Mouse (Mus musculus): Measurements from ENCODE around the gene Dhrs3. TPM values are rescaled to one million over a fixed set of nuclear protein-coding genes. Genes with fewer than 3 reads are reported as not detected.
A peak's percentile ranks its signal among the peaks of the same experiment; 100 is the strongest.

The Dhrs3 gene
- polyA plus RNA-seq, 1 experiment from 2014 or later = 51.8 TPM

DNA sequence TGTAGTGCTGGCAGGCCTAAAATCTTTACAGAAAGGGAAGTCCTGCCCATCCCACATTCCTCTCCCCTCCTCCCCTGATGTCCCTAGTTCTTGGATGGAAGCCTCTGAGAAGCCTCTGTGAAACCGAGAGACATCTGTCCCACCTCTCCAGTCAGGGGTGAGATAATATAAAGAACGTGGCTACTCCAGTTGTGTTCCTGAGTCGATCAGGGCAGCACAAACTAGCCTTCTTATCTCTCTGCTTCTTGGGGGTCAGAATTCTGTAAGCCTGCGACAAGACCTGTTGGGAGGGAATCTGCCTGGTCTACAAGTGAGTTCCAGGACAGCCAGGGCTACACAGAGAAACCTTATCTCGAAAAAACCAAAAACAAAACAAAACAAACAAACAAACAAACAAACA is 50.6 kb downstream of the Dhrs3 start:
- Histone ChIP-seq H3K27me3 (replicated peaks; ENCODE audit: control insufficient read depth, insufficient read depth, low read length) (no peaks in the 10 kb centered on the region), H3K9me3 (ENCODE audit: control insufficient read depth, low read length) (no peaks in the 10 kb centered on the region), H3K27ac (ENCODE audit: low read depth, low read length) (no peak overlapping the region), H3K4me2 (ENCODE audit: low read length) (no peak overlapping the region), H3K4me1 (ENCODE audit: control insufficient read depth, insufficient read depth, low read depth, low read length) (no peaks in the 10 kb centered on the region), H3K9ac (ENCODE audit: low read depth, low read length) (no peak overlapping the region), H3K4me3 (ENCODE audit: low read length) (no peak overlapping the region), H3K36me3 (ENCODE audit: control insufficient read depth, insufficient read depth, low read length) (no peaks in the 10 kb centered on the region)
- 87% methylated on average over 5 of the region's 5 CpGs for WGBS
- no peak for ATAC-seq

DNA sequence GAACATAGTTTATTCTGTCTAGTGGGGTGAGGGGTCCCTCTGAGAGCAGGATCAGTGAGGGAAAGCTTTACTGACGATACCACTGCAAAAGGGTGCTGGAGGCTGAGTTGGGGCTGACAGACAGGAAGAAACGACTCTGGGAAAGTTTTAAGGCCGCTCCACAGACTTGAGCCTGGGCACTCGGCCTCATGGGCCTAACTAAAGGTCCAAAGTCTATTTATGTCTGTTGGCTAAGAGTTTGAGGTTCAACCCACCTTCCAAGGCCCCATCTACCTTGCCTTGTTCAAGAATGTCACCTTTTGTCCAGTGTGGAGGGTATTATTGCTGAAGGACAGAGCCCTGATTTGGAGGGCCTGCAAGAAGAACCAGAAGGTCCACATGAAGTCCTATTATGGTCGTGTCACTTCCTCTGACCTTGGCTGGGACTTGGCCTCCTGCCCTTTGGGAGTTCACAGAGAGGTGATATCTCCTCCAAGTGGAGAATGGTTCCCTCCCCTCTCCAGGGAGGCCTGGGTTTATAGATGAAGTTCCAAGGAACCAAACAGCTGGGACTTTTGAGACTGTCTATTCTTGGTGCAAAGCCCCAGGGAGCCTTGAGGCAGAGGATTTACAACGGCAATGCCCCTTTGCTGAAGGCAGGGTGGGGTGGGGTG is 55.2 kb downstream of the Dhrs3 start:
- Histone ChIP-seq H3K36me3 (ENCODE audit: control insufficient read depth, insufficient read depth, low read length) (no peaks in the 10 kb centered on the region), H3K4me1 (ENCODE audit: control insufficient read depth, insufficient read depth, low read depth, low read length) (no peaks in the 10 kb centered on the region; the same call in 1 of the 2 replicates), H3K27me3 (replicated peaks; ENCODE audit: control insufficient read depth, insufficient read depth, low read length) (no peaks in the 10 kb centered on the region), H3K4me3 (ENCODE audit: low read length) (no peak overlapping the region), H3K27ac (ENCODE audit: low read depth, low read length) (no peak overlapping the region), H3K9ac (ENCODE audit: low read depth, low read length) (no peak overlapping the region), H3K4me2 (ENCODE audit: low read length) (no peak overlapping the region), H3K9me3 (ENCODE audit: control insufficient read depth, low read length) (no peaks in the 10 kb centered on the region)
- no peak for ATAC-seq
- 70% methylated on average over 6 of the region's 6 CpGs for WGBS

DNA sequence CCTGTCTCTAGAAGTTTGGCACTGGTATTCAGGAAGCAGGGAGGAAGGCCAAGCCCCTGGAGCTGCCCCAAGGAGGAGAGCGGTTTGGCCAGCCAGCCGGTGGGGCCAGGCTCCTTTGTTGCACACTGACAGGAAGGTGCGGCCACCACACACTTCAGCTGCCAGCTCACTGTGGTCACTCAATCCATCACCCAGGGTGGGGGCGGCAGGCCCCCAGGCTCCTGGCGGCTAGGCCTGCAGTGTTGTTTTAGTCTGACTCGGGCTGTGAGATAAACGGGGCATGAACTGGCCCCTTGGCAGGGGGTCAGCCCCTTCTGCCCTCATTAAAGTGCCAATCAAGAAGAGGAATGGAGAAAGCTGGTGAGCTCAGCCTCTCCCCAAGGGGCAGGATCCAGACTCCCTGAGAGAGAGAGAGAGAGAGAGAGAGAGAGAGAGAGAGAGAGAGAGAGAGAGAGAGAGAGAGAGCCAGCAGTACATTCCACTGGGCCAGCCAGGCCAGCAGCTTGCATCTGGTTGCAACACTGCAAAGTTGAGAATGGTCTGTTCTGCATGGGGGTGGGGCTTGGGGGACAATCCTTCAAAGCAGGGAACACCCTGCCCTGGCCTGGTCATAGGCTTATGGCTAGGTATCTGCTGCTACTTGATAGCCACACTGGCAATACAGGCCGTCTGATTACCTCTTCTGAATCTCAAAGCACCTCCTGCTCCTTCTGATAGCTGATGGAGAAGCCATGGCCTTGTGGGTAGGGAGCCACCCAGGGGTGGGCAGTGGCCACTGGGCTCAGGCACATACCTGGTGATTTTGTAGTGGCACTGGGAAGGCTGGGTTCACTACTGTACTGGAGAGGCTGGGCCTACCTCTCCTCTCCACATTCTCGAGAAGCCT is 57.1 kb downstream of the Dhrs3 start:
- ATAC-seq = peak; percentile 92
- WGBS = 17% methylated on average over 9 of the region's 9 CpGs
- Histone ChIP-seq H3K9ac (ENCODE audit: low read depth, low read length) (no peak overlapping the region), H3K27ac (ENCODE audit: low read depth, low read length) (0 out of 2 replicates have a peak overlapping the region, but pooled peaks have one; percentile 33), H3K27me3 (replicated peaks; ENCODE audit: control insufficient read depth, insufficient read depth, low read length) (no peaks in the 10 kb centered on the region), H3K9me3 (ENCODE audit: control insufficient read depth, low read length) (no peaks in the 10 kb centered on the region), H3K36me3 (ENCODE audit: control insufficient read depth, insufficient read depth, low read length) (no peaks in the 10 kb centered on the region), H3K4me1 (ENCODE audit: control insufficient read depth, insufficient read depth, low read depth, low read length) (no peaks in the 10 kb centered on the region; the same call in 1 of the 2 replicates), H3K4me3 (ENCODE audit: low read length) (no peak overlapping the region), H3K4me2 (ENCODE audit: low read length) (no peak overlapping the region)

DNA sequence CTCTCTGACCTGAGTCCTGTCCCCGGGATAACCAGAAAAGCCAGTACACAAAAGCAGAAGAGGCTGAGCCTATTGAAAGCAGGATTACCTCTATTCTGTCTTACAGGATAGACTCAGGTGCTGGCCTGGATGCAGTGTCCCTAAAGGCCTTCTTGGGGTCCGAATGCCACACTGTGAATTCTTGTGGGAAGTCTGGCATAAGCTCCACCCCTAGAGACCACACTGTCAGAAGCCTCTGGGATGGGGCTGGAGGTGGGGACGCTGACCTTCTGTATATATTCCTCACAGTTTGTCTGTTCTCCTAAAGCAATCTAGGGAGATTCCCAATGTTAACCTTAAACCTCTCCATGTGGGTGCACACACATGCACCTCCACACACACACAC is 57.7 kb downstream of the Dhrs3 start:
- ATAC-seq = no peak
- Histone ChIP-seq H3K4me1 (ENCODE audit: control insufficient read depth, insufficient read depth, low read depth, low read length) (no peaks in the 10 kb centered on the region; the same call in 1 of the 2 replicates), H3K9me3 (ENCODE audit: control insufficient read depth, low read length) (no peaks in the 10 kb centered on the region), H3K27ac (ENCODE audit: low read depth, low read length) (no peak overlapping the region), H3K4me2 (ENCODE audit: low read length) (no peak overlapping the region), H3K27me3 (replicated peaks; ENCODE audit: control insufficient read depth, insufficient read depth, low read length) (no peaks in the 10 kb centered on the region), H3K4me3 (ENCODE audit: low read length) (no peak overlapping the region), H3K36me3 (ENCODE audit: control insufficient read depth, insufficient read depth, low read length) (no peaks in the 10 kb centered on the region), H3K9ac (ENCODE audit: low read depth, low read length) (no peak overlapping the region)
- 68% methylated on average over 3 of the region's 3 CpGs for WGBS

DNA sequence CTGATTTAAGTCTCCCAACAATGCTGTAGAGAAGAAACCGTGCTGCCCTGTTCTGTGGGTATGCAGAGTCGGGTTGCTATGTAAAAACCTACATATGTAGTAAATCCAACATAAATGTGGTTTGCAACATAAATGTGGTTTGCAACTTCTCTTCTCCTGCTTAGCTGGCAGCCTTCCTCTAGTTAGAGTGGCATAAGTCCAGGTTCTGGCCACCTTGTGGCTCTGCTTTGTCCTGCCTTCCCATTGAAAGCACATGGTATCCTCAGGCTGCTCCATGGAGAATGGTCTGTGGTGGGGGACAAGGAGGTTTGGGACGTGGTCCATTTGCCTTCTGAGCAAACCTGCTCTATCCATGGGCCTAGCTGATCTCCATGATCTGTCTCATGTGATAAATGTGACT is 58.3 kb downstream of the Dhrs3 start:
- no peaks in the 10 kb centered on the region for H3K27me3 ChIP-seq (replicated peaks; ENCODE audit: control insufficient read depth, insufficient read depth, low read length)
- no peaks in the 10 kb centered on the region for H3K36me3 ChIP-seq (ENCODE audit: control insufficient read depth, insufficient read depth, low read length)
- H3K4me1 ChIP-seq (ENCODE audit: control insufficient read depth, insufficient read depth, low read depth, low read length) = no peaks in the 10 kb centered on the region; the same call in 1 of the 2 replicates
- no peak overlapping the region for H3K9ac ChIP-seq (ENCODE audit: low read depth, low read length)
- H3K4me2 ChIP-seq (ENCODE audit: low read length) = no peak overlapping the region
- H3K9me3 ChIP-seq (ENCODE audit: control insufficient read depth, low read length) = no peaks in the 10 kb centered on the region
- no peak overlapping the region for H3K4me3 ChIP-seq (ENCODE audit: low read length)
- no peak for ATAC-seq
- WGBS = 90% methylated on average over 3 of the region's 3 CpGs
- no peak overlapping the region for H3K27ac ChIP-seq (ENCODE audit: low read depth, low read length)

DNA sequence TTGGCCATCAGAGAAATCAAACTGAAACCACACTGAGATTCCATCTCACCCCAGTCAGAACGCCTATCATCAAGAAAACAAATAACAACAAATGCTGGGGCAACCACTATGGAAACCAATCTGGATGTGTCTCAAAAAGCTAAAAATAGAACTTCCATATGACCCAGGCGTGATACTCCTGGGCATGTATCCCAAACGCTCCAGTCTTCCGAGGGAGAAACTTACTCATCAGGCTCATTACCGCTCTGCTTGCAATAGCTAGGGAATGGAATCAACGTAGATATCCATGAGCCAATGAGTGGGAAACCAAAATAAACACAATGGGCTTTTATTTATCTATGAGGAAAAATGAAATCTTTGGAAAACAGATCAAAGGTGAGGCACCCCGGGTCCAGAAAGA is 59.2 kb downstream of the Dhrs3 start:
- 80% methylated on average over 7 of the region's 7 CpGs for WGBS
- H3K4me3 ChIP-seq (ENCODE audit: low read length) = no peak overlapping the region
- H3K36me3 ChIP-seq (ENCODE audit: control insufficient read depth, insufficient read depth, low read length) = no peaks in the 10 kb centered on the region
- no peaks in the 10 kb centered on the region for H3K27me3 ChIP-seq (replicated peaks; ENCODE audit: control insufficient read depth, insufficient read depth, low read length)
- no peak for ATAC-seq
- H3K4me1 ChIP-seq (ENCODE audit: control insufficient read depth, insufficient read depth, low read depth, low read length) = no peaks in the 10 kb centered on the region; the same call in 1 of the 2 replicates
- no peak overlapping the region for H3K27ac ChIP-seq (ENCODE audit: low read depth, low read length)
- no peaks in the 10 kb centered on the region for H3K9me3 ChIP-seq (ENCODE audit: control insufficient read depth, low read length)
- H3K4me2 ChIP-seq (ENCODE audit: low read length) = no peak overlapping the region
- H3K9ac ChIP-seq (ENCODE audit: low read depth, low read length) = no peak overlapping the region

DNA sequence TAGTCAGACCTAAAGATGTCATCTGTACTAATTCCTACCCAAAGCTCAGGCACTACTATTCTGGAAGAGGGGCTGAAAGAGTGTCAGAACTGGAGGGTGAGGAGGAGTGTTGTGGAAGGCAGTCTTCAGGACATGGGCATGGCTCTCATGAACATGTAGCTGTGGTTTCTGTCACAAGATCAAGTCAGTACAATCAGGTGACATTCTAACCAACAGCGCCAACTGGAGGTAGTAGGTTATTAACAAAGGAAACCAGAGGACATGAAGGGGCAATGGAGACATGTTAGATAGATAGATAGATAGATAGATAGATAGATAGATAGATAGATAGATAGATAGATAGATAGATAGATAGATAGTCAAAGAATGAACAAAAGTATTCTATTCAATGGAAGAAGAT is 60.8 kb downstream of the Dhrs3 start:
- Histone ChIP-seq H3K4me1 (ENCODE audit: control insufficient read depth, insufficient read depth, low read depth, low read length) (no peaks in the 10 kb centered on the region; the same call in 1 of the 2 replicates), H3K27ac (ENCODE audit: low read depth, low read length) (no peak overlapping the region), H3K4me3 (ENCODE audit: low read length) (no peak overlapping the region), H3K27me3 (replicated peaks; ENCODE audit: control insufficient read depth, insufficient read depth, low read length) (no peaks in the 10 kb centered on the region), H3K36me3 (ENCODE audit: control insufficient read depth, insufficient read depth, low read length) (no peaks in the 10 kb centered on the region), H3K9me3 (ENCODE audit: control insufficient read depth, low read length) (no peaks in the 10 kb centered on the region), H3K9ac (ENCODE audit: low read depth, low read length) (no peak overlapping the region), H3K4me2 (ENCODE audit: low read length) (no peak overlapping the region)
- ATAC-seq = no peak
- WGBS = 86% methylated on average over 1 of the region's 1 CpGs

DNA sequence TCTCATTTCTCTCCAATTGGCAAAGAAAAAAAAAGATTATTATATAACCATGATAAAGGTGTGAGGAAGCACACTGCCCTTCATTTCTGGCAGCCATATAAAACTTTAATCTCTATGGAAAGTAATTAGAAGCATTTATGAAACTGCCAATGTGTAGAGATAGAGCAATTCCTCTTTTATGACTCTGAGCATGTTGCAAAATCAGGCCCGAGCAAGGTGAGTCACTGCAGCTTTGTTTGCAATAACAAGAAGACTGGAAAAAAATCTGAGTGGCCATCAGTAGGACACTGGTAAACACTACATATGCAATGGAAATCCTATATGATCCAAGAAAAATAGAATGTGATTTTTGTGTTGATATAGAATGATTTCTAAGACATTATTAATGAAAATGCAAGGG is 63.2 kb downstream of the Dhrs3 start:
- Histone ChIP-seq H3K36me3 (ENCODE audit: control insufficient read depth, insufficient read depth, low read length) (no peaks in the 10 kb centered on the region), H3K9me3 (ENCODE audit: control insufficient read depth, low read length) (no peaks in the 10 kb centered on the region), H3K4me1 (ENCODE audit: control insufficient read depth, insufficient read depth, low read depth, low read length) (no peaks in the 10 kb centered on the region), H3K27me3 (replicated peaks; ENCODE audit: control insufficient read depth, insufficient read depth, low read length) (no peaks in the 10 kb centered on the region), H3K4me2 (ENCODE audit: low read length) (no peak overlapping the region), H3K4me3 (ENCODE audit: low read length) (no peak overlapping the region), H3K27ac (ENCODE audit: low read depth, low read length) (no peak overlapping the region), H3K9ac (ENCODE audit: low read depth, low read length) (no peak overlapping the region)
- 95% methylated on average over 1 of the region's 1 CpGs for WGBS
- ATAC-seq = no peak

DNA sequence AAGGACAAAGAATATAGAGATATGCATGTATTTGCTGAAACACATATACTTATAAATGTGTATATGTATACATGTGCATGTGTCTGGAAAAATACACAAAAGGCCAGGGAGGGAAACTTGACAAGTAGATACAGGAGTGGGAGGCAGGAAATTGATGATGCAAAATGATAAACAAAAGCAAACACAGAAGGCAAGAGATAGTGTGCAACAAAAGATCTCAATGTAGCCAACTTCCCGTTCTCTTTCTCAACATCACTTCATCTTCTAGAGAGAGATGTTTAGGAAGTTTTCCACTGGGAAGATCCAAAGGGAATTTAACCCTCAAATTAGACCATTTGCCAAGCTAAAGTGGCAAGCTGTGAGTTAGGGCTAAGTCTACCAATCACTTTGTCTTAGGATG is 63.7 kb downstream of the Dhrs3 start:
- H3K27ac ChIP-seq (ENCODE audit: low read depth, low read length) = no peak overlapping the region
- no peaks in the 10 kb centered on the region for H3K9me3 ChIP-seq (ENCODE audit: control insufficient read depth, low read length)
- H3K9ac ChIP-seq (ENCODE audit: low read depth, low read length) = no peak overlapping the region
- H3K36me3 ChIP-seq (ENCODE audit: control insufficient read depth, insufficient read depth, low read length) = no peaks in the 10 kb centered on the region
- no peak for ATAC-seq
- no peak overlapping the region for H3K4me3 ChIP-seq (ENCODE audit: low read length)
- WGBS = 67% methylated on average over 1 of the region's 1 CpGs
- no peaks in the 10 kb centered on the region for H3K4me1 ChIP-seq (ENCODE audit: control insufficient read depth, insufficient read depth, low read depth, low read length)
- no peaks in the 10 kb centered on the region for H3K27me3 ChIP-seq (replicated peaks; ENCODE audit: control insufficient read depth, insufficient read depth, low read length)
- H3K4me2 ChIP-seq (ENCODE audit: low read length) = no peak overlapping the region
